Comparison of ENCODE assay signal across 8 mouse cellular contexts in the genomic region with DNA sequence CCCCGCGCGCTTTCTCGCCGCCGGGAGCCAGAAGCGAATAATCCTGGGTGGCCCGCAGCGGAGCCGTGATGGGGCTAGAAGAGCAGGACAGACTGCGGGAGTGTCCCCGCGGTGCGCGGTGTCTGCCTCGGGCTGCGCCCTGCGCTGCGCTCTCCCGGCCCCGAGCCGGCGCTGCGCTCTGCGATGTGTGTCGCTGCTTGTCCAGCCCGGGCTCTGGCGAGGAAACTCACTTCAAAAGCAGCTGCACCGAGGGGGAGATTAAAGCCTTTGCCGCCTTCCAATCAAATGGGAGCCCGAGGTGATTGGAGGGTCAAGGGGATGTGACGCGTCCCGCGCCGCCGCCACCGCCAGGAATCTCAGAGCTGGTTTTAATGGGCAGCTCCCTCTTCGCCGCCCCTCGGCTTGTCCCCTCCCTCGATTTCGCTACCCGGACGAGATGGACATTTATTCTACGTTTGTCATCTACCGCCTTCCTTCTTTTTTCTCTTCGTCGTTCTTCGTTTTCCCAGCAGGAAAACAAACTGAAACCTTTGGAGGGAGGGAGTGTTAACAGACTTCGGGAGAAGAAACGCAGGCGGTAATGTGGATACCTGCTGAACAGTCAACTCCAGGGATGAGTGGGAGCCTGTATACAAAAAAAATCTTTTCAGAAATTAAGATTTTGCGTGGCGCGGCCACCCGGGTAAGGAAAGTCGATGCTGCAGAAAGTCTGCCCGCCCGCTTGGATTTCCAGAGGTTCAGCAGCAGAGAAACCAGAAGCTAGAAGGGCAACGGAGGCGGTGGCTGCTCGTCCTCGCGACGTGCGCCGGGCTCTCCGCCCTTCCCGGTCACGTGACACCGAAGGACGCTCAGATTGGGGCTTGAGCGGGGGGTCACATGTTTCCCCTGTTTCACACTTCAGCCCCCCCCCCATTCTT. TPM values are rescaled to one million over a fixed set of nuclear protein-coding genes. Genes with fewer than 3 reads are reported as not detected.
DNase-seq lines count a peak whose midpoint lies in the region; ATAC-seq and TF ChIP-seq lines count a peak whose summit lies in the region.

No protein-coding gene starts in this region.

- peak; percentile 85 for ATAC-seq in cerebellum, adult (ENCODE audit: insufficient number of reproducible peaks, low FRiP score, low TSS enrichment)
- ATAC-seq in forebrain, embryonic 15.5 days (replicated peaks): peak; percentile 76
- peak; percentile 82 for ATAC-seq in lung, embryonic 14.5 days (ENCODE audit: insufficient read depth)

- TF ChIP-seq POLR2A in olfactory bulb, adult 2 months (IDR thresholded peaks at IDR 0.05; ENCODE audit: insufficient read depth, low read depth, low read length): peak; percentile 29; the same call in 1 of the 2 replicates

- TF ChIP-seq CTCF in E14TG2a.4 (conservative IDR thresholded peaks at IDR 0.05; ENCODE audit: low read length): no peak
- TF ChIP-seq CTCF in lung, embryonic 14.5 days (IDR thresholded peaks at IDR 0.05; ENCODE audit: low read depth): 0 out of 2 replicates have a peak, but pooled peaks have one; percentile 22
- TF ChIP-seq CTCF in olfactory bulb, adult 2 months (IDR thresholded peaks at IDR 0.05; ENCODE audit: insufficient read depth, low read depth, low read length): no peak

- peaks cover 94% of the 10 kb centered on the region for H3K27me3 ChIP-seq in E14TG2a.4 (ENCODE audit: insufficient read depth, low read length)
- peaks cover 69% of the 10 kb centered on the region for H3K27me3 ChIP-seq in forebrain, embryonic 15.5 days
- H3K27me3 ChIP-seq in lung, embryonic 14.5 days (ENCODE audit: insufficient read depth, low read length): no peaks in the 10 kb centered on the region

- no peaks in the 10 kb centered on the region for H3K9me3 ChIP-seq in E14TG2a.4 (ENCODE audit: low read length)
- no peaks in the 10 kb centered on the region for H3K9me3 ChIP-seq in forebrain, embryonic 15.5 days
- H3K9me3 ChIP-seq in lung, embryonic 14.5 days (ENCODE audit: low read depth, low read length): no peaks in the 10 kb centered on the region

- DNase-seq in heart, postnatal 14 days: peak; percentile 90 to 91
- DNase-seq in layer of hippocampus, adult 8-10 months (ENCODE audit: low spot score in 2 of 2): peak; percentile 93 to 94
- DNase-seq in lung, embryonic 14.5 days: peak; percentile 99
- peak; percentile 49 to 68 for DNase-seq in thymus, postnatal 36 days

- H3K27ac ChIP-seq in forebrain, embryonic 15.5 days (replicated peaks): peak overlapping the region; percentile 89
- peak overlapping the region; percentile 100 for H3K27ac ChIP-seq in lung, embryonic 14.5 days (ENCODE audit: low read depth)
- no peak overlapping the region for H3K27ac ChIP-seq in olfactory bulb, adult 2 months (ENCODE audit: insufficient read depth, low read depth, low read length)

- under 1% methylated on average over 73 of the region's 74 CpGs for WGBS in forebrain, embryonic 15.5 days
- WGBS in lung, embryonic 14.5 days: under 1% methylated on average over 74 of the region's 74 CpGs
- WGBS in olfactory bulb, adult 2 months: under 1% methylated on average over 74 of the region's 74 CpGs

- no peaks in the 10 kb centered on the region for H3K36me3 ChIP-seq in E14TG2a.4 (ENCODE audit: insufficient read depth, low read length)
- no peaks in the 10 kb centered on the region for H3K36me3 ChIP-seq in forebrain, embryonic 15.5 days
- peaks cover 32% of the 10 kb centered on the region for H3K36me3 ChIP-seq in lung, embryonic 14.5 days (ENCODE audit: insufficient read depth)

- H3K4me1 ChIP-seq in E14TG2a.4 (replicated peaks; ENCODE audit: low read depth, low read length): peaks cover 57% of the 10 kb centered on the region
- H3K4me1 ChIP-seq in forebrain, embryonic 15.5 days: peaks cover 65% of the 10 kb centered on the region
- H3K4me1 ChIP-seq in lung, embryonic 14.5 days (ENCODE audit: insufficient read depth): peaks cover 9% of the 10 kb centered on the region; the same call in 1 of the 2 replicates
- peaks cover 16% of the 10 kb centered on the region for H3K4me1 ChIP-seq in olfactory bulb, adult 2 months (ENCODE audit: control insufficient read depth, insufficient read depth, low read length)

- H3K4me2 ChIP-seq in forebrain, embryonic 15.5 days (replicated peaks): peak overlapping the region; percentile 87
- H3K4me2 ChIP-seq in lung, embryonic 14.5 days: peak overlapping the region; percentile 83

- H3K9ac ChIP-seq in forebrain, embryonic 15.5 days (replicated peaks): peak overlapping the region; percentile 59
- H3K9ac ChIP-seq in lung, embryonic 14.5 days: peak overlapping the region; percentile 98

- intact Hi-C loops in heart, postnatal 14 days (cut with DNase I): loop anchor here (2.0 to 10.0 kb wide), 6 partner anchors 179 to 1417 kb away; no protein-coding TSS in a partner anchor

- peak overlapping the region; percentile 80 for H3K4me3 ChIP-seq in E14TG2a.4 (replicated peaks; ENCODE audit: low read length)
- peak overlapping the region; percentile 58 for H3K4me3 ChIP-seq in forebrain, embryonic 15.5 days
- peak overlapping the region; percentile 93 for H3K4me3 ChIP-seq in lung, embryonic 14.5 days (ENCODE audit: low read depth, low read length)
- peak overlapping the region; percentile 51 for H3K4me3 ChIP-seq in olfactory bulb, adult 2 months (ENCODE audit: insufficient read depth, low read depth, low read length)

RNA-seq across cellular contexts. Expression of gene Zfp503, which starts 1.5 kb away (rescaled TPM):
- polyA plus RNA-seq in forebrain, embryonic 15.5 days (2015; fragmentation: Nextera tagmentation; extraction: Ambion mirVana): 7.4 TPM in 2 replicates
- total RNA-seq in heart, postnatal 14 days (2021): 1 to 10 TPM; 1.8 to 2.6 TPM
- total RNA-seq in layer of hippocampus, adult 8-10 months (2022): 1 to 10 TPM; 2.5 to 3.4 (median 3.1) TPM
- 20.4 and 22.0 TPM in 2 replicates for polyA plus RNA-seq in lung, embryonic 14.5 days (2014; fragmentation: Nextera tagmentation; extraction: Ambion mirVana)
- polyA plus RNA-seq in olfactory bulb, adult 2 months (2012; ENCODE audit: insufficient read depth, insufficient read length, low replicate concordance, missing spikeins): not detected in 2 replicates

RNA-seq across cellular contexts. Expression of gene Lrmda, which starts 31.6 kb away (rescaled TPM):
- 0.15 TPM in 1 of 2 replicates, not detected in the other for polyA plus RNA-seq in forebrain, embryonic 15.5 days (2015; fragmentation: Nextera tagmentation; extraction: Ambion mirVana)
- 1 to 10 TPM in 1 of 2 experiments, under 1 TPM in 1; 0.76 to 1.0 TPM for total RNA-seq in heart, postnatal 14 days (2021)
- 1 to 10 TPM in 3 of 4 experiments, under 1 TPM in 1; 0.59 to 4.9 (median 1.8) TPM for total RNA-seq in layer of hippocampus, adult 8-10 months (2022)
- polyA plus RNA-seq in lung, embryonic 14.5 days (2014; fragmentation: Nextera tagmentation; extraction: Ambion mirVana): 0.35 and 1.1 TPM in 2 replicates
- polyA plus RNA-seq in olfactory bulb, adult 2 months (2012; ENCODE audit: insufficient read depth, insufficient read length, low replicate concordance, missing spikeins): not detected in 2 replicates
